Mouse (Mus musculus): ENCODE measurements at regions not wholly inside any gene's neighbourhood (a gene's known extent, or its start where the extent isn't known, plus 50 kb on each side); places are given as distances from the start of the nearest gene placed in this dataset.
"Not testable (repeated sequence)": the region's sequence is repeated elsewhere in the genome, so short reads cannot be mapped to it uniquely, and the experiment has no call there.

- no peaks in the 10 kb centered on the region for H3K9me3 ChIP-seq (replicated peaks)
- no peak overlapping the region for H3K9ac ChIP-seq
- H3K36me3 ChIP-seq: no peaks in the 10 kb centered on the region
- H3K4me2 ChIP-seq: no peak overlapping the region
- no peak for ATAC-seq
- no peaks in the 10 kb centered on the region for H3K27me3 ChIP-seq (replicated peaks)
- H3K27ac ChIP-seq: no peak overlapping the region
- no peak overlapping the region for H3K4me3 ChIP-seq
- 77% methylated on average over 8 of the region's 8 CpGs for WGBS (ENCODE audit: insufficient replicate concordance)
- no peaks in the 10 kb centered on the region for H3K4me1 ChIP-seq
Measured at GRCm38 (mm10) chr13:98438206-98438605, 53.6 kb downstream of the Gm10320 start.

GRCm38 (mm10) chr13:98436961-98437360 is 54.8 kb downstream of the Gm10320 start:
- Histone ChIP-seq H3K27me3 (replicated peaks) (no peaks in the 10 kb centered on the region; the same call in 1 of the 2 replicates), H3K4me3 (no peak overlapping the region), H3K4me2 (no peak overlapping the region), H3K4me1 (no peaks in the 10 kb centered on the region), H3K27ac (no peak overlapping the region), H3K9me3 (replicated peaks) (no peaks in the 10 kb centered on the region), H3K36me3 (no peaks in the 10 kb centered on the region), H3K9ac (no peak overlapping the region)
- no peak for ATAC-seq
- WGBS (ENCODE audit: insufficient replicate concordance): 71% methylated on average over 8 of the region's 8 CpGs

- Histone ChIP-seq H3K27ac (no peak overlapping the region), H3K4me2 (no peak overlapping the region), H3K9ac (no peak overlapping the region), H3K4me1 (no peaks in the 10 kb centered on the region), H3K36me3 (no peaks in the 10 kb centered on the region), H3K9me3 (replicated peaks) (no peaks in the 10 kb centered on the region), H3K4me3 (no peak overlapping the region), H3K27me3 (replicated peaks) (peaks cover 13% of the 10 kb centered on the region)
- WGBS (ENCODE audit: insufficient replicate concordance): 73% methylated on average over 8 of the region's 8 CpGs
- ATAC-seq: no peak
Measured at GRCm38 (mm10) chr13:98435245-98435975, 56.4 kb downstream of the Gm10320 start.

GRCm38 (mm10) chr13:98429851-98430250 is 62.0 kb downstream of the Gm10320 start:
- H3K27ac ChIP-seq: no peak overlapping the region
- H3K9ac ChIP-seq: no peak overlapping the region
- H3K4me1 ChIP-seq: 0 out of 2 replicates have a peak, but pooled peaks cover 3% of the 10 kb centered on the region
- H3K4me3 ChIP-seq: no peak overlapping the region
- H3K9me3 ChIP-seq (replicated peaks): no peaks in the 10 kb centered on the region
- H3K4me2 ChIP-seq: no peak overlapping the region
- 46% methylated on average over 21 of the region's 21 CpGs for WGBS (ENCODE audit: insufficient replicate concordance)
- ATAC-seq: no peak
- H3K36me3 ChIP-seq: no peaks in the 10 kb centered on the region
- H3K27me3 ChIP-seq (replicated peaks): peaks cover 35% of the 10 kb centered on the region

GRCm38 (mm10) chr13:98427660-98428059 is 64.1 kb downstream of the Gm10320 start:
- not testable (repeated sequence) for H3K4me1 ChIP-seq; H3K4me3 ChIP-seq; H3K27ac ChIP-seq; H3K9ac ChIP-seq; H3K9me3 ChIP-seq (replicated peaks); ATAC-seq; H3K36me3 ChIP-seq
- Histone ChIP-seq H3K27me3 (replicated peaks) (peaks cover 43% of the 10 kb centered on the region), H3K4me2 (peak overlapping the region; percentile 32; the same call in 1 of the 2 replicates)
- 10% methylated on average over 16 of the region's 16 CpGs for WGBS (ENCODE audit: insufficient replicate concordance)

GRCm38 (mm10) chr13:98425026-98425425 is 66.8 kb downstream of the Gm10320 start:
- ATAC-seq: no peak
- Histone ChIP-seq H3K9ac (no peak overlapping the region), H3K36me3 (no peaks in the 10 kb centered on the region), H3K27me3 (replicated peaks) (peaks cover 27% of the 10 kb centered on the region), H3K4me1 (0 out of 2 replicates have a peak, but pooled peaks cover 3% of the 10 kb centered on the region), H3K4me3 (no peak overlapping the region), H3K9me3 (replicated peaks) (no peaks in the 10 kb centered on the region), H3K4me2 (no peak overlapping the region), H3K27ac (no peak overlapping the region)
- 64% methylated on average over 7 of the region's 7 CpGs for WGBS (ENCODE audit: insufficient replicate concordance)

GRCm38 (mm10) chr13:98424000-98424399 is 67.8 kb downstream of the Gm10320 start:
- 63% methylated on average over 12 of the region's 12 CpGs for WGBS (ENCODE audit: insufficient replicate concordance)
- H3K27me3 ChIP-seq (replicated peaks): peaks cover 18% of the 10 kb centered on the region
- no peak overlapping the region for H3K4me2 ChIP-seq
- ATAC-seq: no peak
- H3K9me3 ChIP-seq (replicated peaks): no peaks in the 10 kb centered on the region
- no peak overlapping the region for H3K4me3 ChIP-seq
- H3K9ac ChIP-seq: no peak overlapping the region
- H3K4me1 ChIP-seq: 0 out of 2 replicates have a peak, but pooled peaks cover 3% of the 10 kb centered on the region
- H3K27ac ChIP-seq: no peak overlapping the region
- no peaks in the 10 kb centered on the region for H3K36me3 ChIP-seq

GRCm38 (mm10) chr13:98420419-98421043 is 66.5 kb downstream of the Foxd1 start:
- no peak overlapping the region for H3K9ac ChIP-seq
- H3K9me3 ChIP-seq (replicated peaks): no peaks in the 10 kb centered on the region
- no peak for ATAC-seq
- WGBS (ENCODE audit: insufficient replicate concordance): 55% methylated on average over 15 of the region's 15 CpGs
- H3K36me3 ChIP-seq: no peaks in the 10 kb centered on the region
- H3K4me2 ChIP-seq: no peak overlapping the region
- H3K4me3 ChIP-seq: no peak overlapping the region
- peaks cover 8% of the 10 kb centered on the region; the same call in 1 of the 2 replicates for H3K27me3 ChIP-seq (replicated peaks)
- no peak overlapping the region for H3K27ac ChIP-seq
- H3K4me1 ChIP-seq: no peaks in the 10 kb centered on the region

GRCm38 (mm10) chr13:98417736-98418135 is 63.7 kb downstream of the Foxd1 start:
- no peak overlapping the region for H3K27ac ChIP-seq
- no peaks in the 10 kb centered on the region for H3K4me1 ChIP-seq
- no peak for ATAC-seq
- H3K36me3 ChIP-seq: no peaks in the 10 kb centered on the region
- no peak overlapping the region for H3K4me3 ChIP-seq
- 72% methylated on average over 4 of the region's 4 CpGs for WGBS (ENCODE audit: insufficient replicate concordance)
- H3K9ac ChIP-seq: no peak overlapping the region
- no peak overlapping the region for H3K4me2 ChIP-seq
- H3K9me3 ChIP-seq (replicated peaks): no peaks in the 10 kb centered on the region
- H3K27me3 ChIP-seq (replicated peaks): no peaks in the 10 kb centered on the region; the same call in 1 of the 2 replicates

- Histone ChIP-seq H3K27me3 (replicated peaks) (no peaks in the 10 kb centered on the region; the same call in 1 of the 2 replicates), H3K4me1 (no peaks in the 10 kb centered on the region), H3K27ac (no peak overlapping the region), H3K4me3 (no peak overlapping the region), H3K9me3 (replicated peaks) (no peaks in the 10 kb centered on the region), H3K36me3 (no peaks in the 10 kb centered on the region), H3K4me2 (no peak overlapping the region), H3K9ac (no peak overlapping the region)
- no peak for ATAC-seq
- WGBS (ENCODE audit: insufficient replicate concordance): 71% methylated on average over 6 of the region's 6 CpGs
Measured at GRCm38 (mm10) chr13:98416457-98416856, 62.4 kb downstream of the Foxd1 start.

- H3K9me3 ChIP-seq (replicated peaks): no peaks in the 10 kb centered on the region
- no peak overlapping the region for H3K4me2 ChIP-seq
- no peaks in the 10 kb centered on the region; the same call in 1 of the 2 replicates for H3K27me3 ChIP-seq (replicated peaks)
- no peak overlapping the region for H3K27ac ChIP-seq
- WGBS (ENCODE audit: insufficient replicate concordance): 50% methylated on average over 3 of the region's 3 CpGs
- no peak overlapping the region for H3K9ac ChIP-seq
- H3K36me3 ChIP-seq: no peaks in the 10 kb centered on the region
- no peaks in the 10 kb centered on the region for H3K4me1 ChIP-seq
- H3K4me3 ChIP-seq: no peak overlapping the region
- no peak for ATAC-seq
Measured at GRCm38 (mm10) chr13:98414851-98415250, 60.8 kb downstream of the Foxd1 start.

- H3K4me2 ChIP-seq: no peak overlapping the region
- H3K36me3 ChIP-seq: no peaks in the 10 kb centered on the region
- no peak overlapping the region for H3K27ac ChIP-seq
- H3K4me3 ChIP-seq: no peak overlapping the region
- peaks cover 6% of the 10 kb centered on the region; the same call in 1 of the 2 replicates for H3K27me3 ChIP-seq (replicated peaks)
- H3K9me3 ChIP-seq (replicated peaks): no peaks in the 10 kb centered on the region
- 61% methylated on average over 4 of the region's 4 CpGs for WGBS (ENCODE audit: insufficient replicate concordance)
- ATAC-seq: no peak
- H3K9ac ChIP-seq: no peak overlapping the region
- H3K4me1 ChIP-seq: no peaks in the 10 kb centered on the region
Measured at GRCm38 (mm10) chr13:98413233-98413632, 59.2 kb downstream of the Foxd1 start.

Measured in liver, embryonic 12.5 days (tissue).